Mouse (Mus musculus) regulatory T cell (primary cell): ENCODE measurements at regions not wholly inside any gene's neighbourhood (a gene's known extent, or its start where the extent isn't known, plus 50 kb on each side); places are given as distances from the start of the nearest gene placed in this dataset.

Experiments
- in situ Hi-C: fragments of 300-600 bp; cut with MboI, MseI; formaldehyde crosslinking; loops from one replicate; pipeline ENCODE4 v1.15.1; 2025; ENCODE audit warnings: high pct_unique_total_duplicates

GRCm38 (mm10) chr1:133549816-133550215, 60.3 kb downstream of the Snrpe start:
- in situ Hi-C loops: loop anchor here (10.0 kb wide), 1 partner anchor 745 kb away; no protein-coding TSS in a partner anchor

- in situ Hi-C loops: no loop called here
These were observed 61.1 kb downstream of the Snrpe start for GRCm38 (mm10) chr1:133548971-133549370.

- in situ Hi-C loops: no loop called here
These were observed 62.5 kb downstream of the Snrpe start for GRCm38 (mm10) chr1:133547541-133547940.

GRCm38 (mm10) chr1:133544996-133545395, 65.1 kb downstream of the Snrpe start:
- in situ Hi-C loops: no loop called here

GRCm38 (mm10) chr1:133543751-133544150, 66.3 kb downstream of the Snrpe start:
- in situ Hi-C loops: no loop called here

GRCm38 (mm10) chr1:133541996-133542775, 67.9 kb downstream of the Snrpe start:
- in situ Hi-C loops: no loop called here

- in situ Hi-C loops: no loop called here
These were observed 79.4 kb downstream of the Snrpe start for GRCm38 (mm10) chr1:133530698-133531097.

- in situ Hi-C loops: no loop called here
These were observed 80.3 kb downstream of the Snrpe start for GRCm38 (mm10) chr1:133529817-133530216.

- in situ Hi-C loops: no loop called here
These were observed 82.3 kb downstream of the Snrpe start for GRCm38 (mm10) chr1:133527651-133528385.

- in situ Hi-C loops: no loop called here
These were observed 87.3 kb downstream of the Snrpe start for GRCm38 (mm10) chr1:133522825-133523224.

GRCm38 (mm10) chr1:133520652-133521051, 89.4 kb downstream of the Snrpe start:
- in situ Hi-C loops: no loop called here

GRCm38 (mm10) chr1:133517020-133517419, 92.8 kb upstream of the Sox13 start:
- in situ Hi-C loops: no loop called here

- in situ Hi-C loops: no loop called here
These were observed 79.9 kb upstream of the Sox13 start for GRCm38 (mm10) chr1:133504116-133504515.

GRCm38 (mm10) chr1:133503336-133503735, 79.2 kb upstream of the Sox13 start:
- in situ Hi-C loops: no loop called here

GRCm38 (mm10) chr1:133501016-133501415, 76.8 kb upstream of the Sox13 start:
- in situ Hi-C loops: no loop called here

GRCm38 (mm10) chr1:133492986-133493741, 69.0 kb upstream of the Sox13 start:
- in situ Hi-C loops: no loop called here

- in situ Hi-C loops: no loop called here
These were observed 68.3 kb upstream of the Sox13 start for GRCm38 (mm10) chr1:133492291-133492985.

- in situ Hi-C loops: no loop called here
These were observed 67.7 kb upstream of the Sox13 start for GRCm38 (mm10) chr1:133491857-133492290.

GRCm38 (mm10) chr1:133487171-133487901, 63.2 kb upstream of the Sox13 start:
- in situ Hi-C loops: no loop called here

- in situ Hi-C loops: no loop called here
These were observed 62.2 kb upstream of the Sox13 start for GRCm38 (mm10) chr1:133486370-133486769.

GRCm38 (mm10) chr1:133482891-133483290, 58.7 kb upstream of the Sox13 start:
- in situ Hi-C loops: no loop called here
